8 mouse cellular contexts compared by ENCODE assay signal in genomic region chr6:134928096-134928888, GRCm38 (mm10). TPM values are rescaled to one million over a fixed set of nuclear protein-coding genes. Genes with fewer than 3 reads are reported as not detected.
DNase-seq lines count a peak whose midpoint lies in the region; ATAC-seq and TF ChIP-seq lines count a peak whose summit lies in the region.

No protein-coding gene starts in this region.

- peaks cover 6% of the 10 kb centered on the region; the same call in 1 of the 2 replicates for H3K36me3 ChIP-seq in ES-Bruce4 (ENCODE audit: control insufficient read depth, insufficient read depth, low read length, poor library complexity, severe bottlenecking)
- H3K36me3 ChIP-seq in heart, embryonic 16.5 days (ENCODE audit: control insufficient read depth, insufficient read depth): peaks cover 3% of the 10 kb centered on the region; the same call in 1 of the 2 replicates
- H3K36me3 ChIP-seq in neural tube, embryonic 15.5 days: no peaks in the 10 kb centered on the region

- no peaks in the 10 kb centered on the region for H3K9me3 ChIP-seq in ES-Bruce4 (replicated peaks; ENCODE audit: control insufficient read depth, insufficient read depth, low read length, poor library complexity, severe bottlenecking)
- no peaks in the 10 kb centered on the region for H3K9me3 ChIP-seq in heart, embryonic 16.5 days (replicated peaks; ENCODE audit: control insufficient read depth, low read length)
- H3K9me3 ChIP-seq in neural tube, embryonic 15.5 days (replicated peaks): no peaks in the 10 kb centered on the region

- peak; percentile 76 for DNase-seq in c-Kit-positive CD71-negative TER-119-negative erythroid progenitor cells, embryonic 14.5 days (ENCODE audit: low read depth)
- peak; percentile 97 for DNase-seq in fibroblast of lung, adult 2 months (ENCODE audit: low read depth)
- peak; percentile 93 to 97 for DNase-seq in kidney, postnatal 25 days
- DNase-seq in lung, adult 2 months: peak; percentile 81
- DNase-seq in testis, postnatal 10 days (ENCODE audit: low spot score): peak; percentile 83

- peak; percentile 89 for ATAC-seq in heart, embryonic 16.5 days (replicated peaks; ENCODE audit: extremely low read depth, insufficient read depth, low FRiP score)
- ATAC-seq in neural tube, embryonic 15.5 days (ENCODE audit: low FRiP score): peak; percentile 82

- H3K27me3 ChIP-seq in ES-Bruce4 (ENCODE audit: control insufficient read depth, insufficient read depth, low read length, poor library complexity, severe bottlenecking): no peaks in the 10 kb centered on the region
- H3K27me3 ChIP-seq in heart, embryonic 16.5 days (ENCODE audit: control insufficient read depth, insufficient read depth, low read length): no peaks in the 10 kb centered on the region
- H3K27me3 ChIP-seq in neural tube, embryonic 15.5 days (replicated peaks): no peaks in the 10 kb centered on the region

- no peak for TF ChIP-seq CTCF in ES-Bruce4 (IDR thresholded peaks at IDR 0.05; ENCODE audit: low read depth, low read length)
- TF ChIP-seq CTCF in lung, adult 2 months (IDR thresholded peaks at IDR 0.05; ENCODE audit: insufficient read depth, low read length): no peak

- 0 out of 2 replicates have a peak, but pooled peaks have one; percentile 16 for TF ChIP-seq EP300 in ES-Bruce4 (IDR thresholded peaks at IDR 0.05; ENCODE audit: insufficient read depth, low read depth, low read length)

- H3K4me2 ChIP-seq in heart, embryonic 16.5 days (ENCODE audit: low read depth, low read length): peak overlapping the region; percentile 87
- H3K4me2 ChIP-seq in neural tube, embryonic 15.5 days: peak overlapping the region; percentile 91

- under 1% methylated on average over 63 of the region's 63 CpGs for WGBS in heart, embryonic 16.5 days
- under 1% methylated on average over 63 of the region's 63 CpGs for WGBS in lung, adult 2 months
- WGBS in neural tube, embryonic 15.5 days: under 1% methylated on average over 63 of the region's 63 CpGs

- H3K4me3 ChIP-seq in ES-Bruce4 (ENCODE audit: low read depth, low read length): peak overlapping the region; percentile 63
- peak overlapping the region; percentile 55 for H3K4me3 ChIP-seq in heart, embryonic 16.5 days (ENCODE audit: low read length)
- H3K4me3 ChIP-seq in lung, adult 2 months (replicated peaks; ENCODE audit: extremely low read depth, low read depth, low read length): peak overlapping the region; percentile 85
- peak overlapping the region; percentile 67 for H3K4me3 ChIP-seq in neural tube, embryonic 15.5 days (replicated peaks)

- peak overlapping the region; percentile 88 for H3K27ac ChIP-seq in ES-Bruce4 (ENCODE audit: insufficient read depth, low read length)
- H3K27ac ChIP-seq in heart, embryonic 16.5 days (ENCODE audit: low read length): peak overlapping the region; percentile 96
- H3K27ac ChIP-seq in neural tube, embryonic 15.5 days (replicated peaks): peak overlapping the region; percentile 89

- no peaks in the 10 kb centered on the region for H3K4me1 ChIP-seq in ES-Bruce4 (ENCODE audit: control insufficient read depth, insufficient read depth, low read length)
- H3K4me1 ChIP-seq in heart, embryonic 16.5 days (ENCODE audit: control insufficient read depth, insufficient read depth, low read length): peaks cover 37% of the 10 kb centered on the region
- 0 out of 2 replicates have a peak, but pooled peaks cover 2% of the 10 kb centered on the region for H3K4me1 ChIP-seq in lung, adult 2 months (ENCODE audit: control insufficient read depth, insufficient read depth, low read length)
- peaks cover 31% of the 10 kb centered on the region for H3K4me1 ChIP-seq in neural tube, embryonic 15.5 days

- peak overlapping the region; percentile 90 for H3K9ac ChIP-seq in ES-Bruce4 (ENCODE audit: low read depth, poor library complexity, severe bottlenecking)
- H3K9ac ChIP-seq in heart, embryonic 16.5 days (ENCODE audit: low read length): peak overlapping the region; percentile 81
- peak overlapping the region; percentile 61 for H3K9ac ChIP-seq in neural tube, embryonic 15.5 days (replicated peaks)

- TF ChIP-seq POLR2A in ES-Bruce4 (IDR thresholded peaks at IDR 0.05; ENCODE audit: insufficient read depth, low read length): no peak
- TF ChIP-seq POLR2A in lung, adult 2 months (IDR thresholded peaks at IDR 0.05; ENCODE audit: borderline replicate concordance, extremely low read depth, low read depth, low read length): peak; percentile 90; the same call in 1 of the 2 replicates

RNA-seq across cellular contexts. Expression of gene Cdkn1b, which starts 8.1 kb away (rescaled TPM):
- 37.2 and 38.4 TPM in 2 replicates for polyA plus RNA-seq in ES-Bruce4 (2011; ENCODE audit: insufficient read depth, insufficient read length, low read depth, missing spikeins)
- polyA plus RNA-seq in heart, embryonic 16.5 days (2015; fragmentation: Nextera tagmentation; extraction: Ambion mirVana): 14.7 TPM in 2 replicates
- polyA plus RNA-seq in lung, adult 2 months (2012; rRNA removed): 26.9 and 31.6 TPM in 2 replicates
- polyA plus RNA-seq in neural tube, embryonic 15.5 days (2015; fragmentation: Nextera tagmentation; extraction: Ambion mirVana): 15.7 and 17.3 TPM in 2 replicates

RNA-seq across cellular contexts. Expression of gene Gpr19, which starts 29.9 kb away (rescaled TPM):
- polyA plus RNA-seq in ES-Bruce4 (2011; ENCODE audit: insufficient read depth, insufficient read length, low read depth, missing spikeins): 26.3 and 26.8 TPM in 2 replicates
- 9.1 and 10.6 TPM in 2 replicates for polyA plus RNA-seq in heart, embryonic 16.5 days (2015; fragmentation: Nextera tagmentation; extraction: Ambion mirVana)
- polyA plus RNA-seq in lung, adult 2 months (2012; rRNA removed): 6.0 and 9.2 TPM in 2 replicates
- 31.2 and 37.0 TPM in 2 replicates for polyA plus RNA-seq in neural tube, embryonic 15.5 days (2015; fragmentation: Nextera tagmentation; extraction: Ambion mirVana)

RNA-seq across cellular contexts. Expression of gene Apold1, which starts 53.2 kb away (rescaled TPM):
- 0.39 and 0.49 TPM in 2 replicates for polyA plus RNA-seq in ES-Bruce4 (2011; ENCODE audit: insufficient read depth, insufficient read length, low read depth, missing spikeins)
- 8.9 and 9.9 TPM in 2 replicates for polyA plus RNA-seq in heart, embryonic 16.5 days (2015; fragmentation: Nextera tagmentation; extraction: Ambion mirVana)
- 1.2 and 1.7 TPM in 2 replicates for polyA plus RNA-seq in lung, adult 2 months (2012; rRNA removed)
- polyA plus RNA-seq in neural tube, embryonic 15.5 days (2015; fragmentation: Nextera tagmentation; extraction: Ambion mirVana): 4.0 and 4.1 TPM in 2 replicates

Comparison
In these comparisons a context has a peak if more than half of its experiments do, and no peak if none do; other contexts are left out.
1. Peak in every context shown above with its lines: DNase-seq, ATAC-seq, H3K4me3 ChIP-seq and H3K27ac ChIP-seq.